Mouse (Mus musculus) layer of hippocampus, adult 9-10 months (tissue): Measurements from ENCODE around the gene Slc6a11.

Experiments
- DNase-seq: peaks from one replicate; pipeline ENCODE4 v3.0.0; 2022; ENCODE audit warnings: low spot score

The Slc6a11 gene

DNA sequence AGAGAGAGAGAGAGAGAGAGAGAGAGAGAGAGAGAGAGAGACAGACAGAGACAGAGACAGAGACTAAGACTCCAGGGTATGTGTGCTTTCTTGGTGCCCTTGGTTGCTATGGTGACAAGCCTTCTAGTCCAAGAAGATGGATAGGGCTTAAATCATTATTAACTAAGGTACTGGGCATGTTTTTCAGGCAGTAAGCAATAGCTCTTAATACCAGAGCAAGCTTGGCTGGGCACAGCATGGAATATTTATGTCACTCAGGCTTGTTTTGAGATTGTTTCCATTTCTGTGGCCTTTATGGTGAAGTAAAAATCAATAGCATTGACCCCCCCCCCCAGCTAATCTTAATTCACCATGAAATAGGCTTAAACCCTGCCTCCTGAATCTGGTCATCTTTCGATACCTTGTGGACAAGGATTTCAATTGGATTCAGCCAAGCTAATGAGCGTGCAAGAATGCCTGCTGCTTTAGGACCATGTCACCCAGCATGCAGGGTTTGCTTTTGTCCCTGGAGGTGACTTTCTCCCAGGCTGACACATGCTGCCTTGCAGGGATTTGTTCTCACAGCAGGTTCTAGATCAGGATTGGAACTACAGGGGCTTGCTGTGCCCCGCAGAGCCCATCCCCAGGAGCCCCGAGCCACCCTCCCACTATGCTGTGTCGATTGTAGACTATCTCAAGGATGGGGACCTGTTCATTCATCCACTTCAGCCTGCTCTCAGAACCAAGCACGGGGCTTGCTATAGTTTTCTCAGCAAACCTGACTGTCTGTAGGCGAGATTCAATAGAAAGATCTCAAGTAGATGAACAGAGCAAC lies 51.5 kb downstream of the Slc6a11 start:
- DNase-seq, result no peak

- DNase-seq, result no peak
Observed at GRCm38 (mm10) chr6:114187121-114187520, 56.1 kb downstream of the Slc6a11 start.

GRCm38 (mm10) chr6:114188869-114189268 lies 57.8 kb downstream of the Slc6a11 start:
- no peak for DNase-seq

DNA sequence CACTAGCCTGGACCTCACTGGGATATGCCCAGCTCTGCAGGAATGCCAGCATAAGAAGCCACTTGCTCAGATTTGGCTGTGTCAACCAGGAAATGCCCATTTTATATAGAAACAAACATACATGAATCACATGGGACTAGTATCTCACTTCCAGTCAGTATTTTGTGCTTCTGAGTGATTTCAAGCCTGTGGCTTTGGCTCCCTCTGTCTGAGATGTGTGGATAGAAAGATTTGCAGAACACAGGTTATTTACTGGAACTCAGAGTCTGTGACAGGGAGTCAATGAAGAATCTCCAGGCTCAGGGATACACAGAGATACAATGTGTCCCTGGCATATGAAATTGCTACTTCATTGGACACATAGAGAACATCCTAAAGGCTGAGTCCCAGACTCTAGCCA lies 65.0 kb downstream of the Slc6a11 start:
- no peak for DNase-seq

- no peak for DNase-seq
Observed at GRCm38 (mm10) chr6:114199200-114199845, 68.3 kb downstream of the Slc6a11 start.

DNA sequence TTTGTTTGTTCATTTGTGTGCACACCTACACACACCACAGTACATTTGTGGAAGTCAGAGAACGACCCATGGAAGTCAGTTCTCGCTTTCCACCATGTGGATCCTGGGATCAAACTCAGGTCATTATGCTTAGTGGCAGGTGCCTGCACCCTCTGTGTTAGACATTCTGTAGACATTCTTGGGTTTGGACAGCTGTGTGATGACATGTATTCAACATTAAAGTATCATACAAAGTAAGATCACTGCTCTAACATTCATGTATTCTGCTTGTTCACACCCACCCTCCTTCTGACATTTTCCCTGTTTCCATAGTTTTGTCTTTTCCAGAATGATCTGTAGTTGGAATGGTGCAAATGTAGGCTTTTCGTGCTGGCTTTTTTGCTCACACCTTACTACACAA lies 73.5 kb downstream of the Slc6a11 start:
- no peak for DNase-seq

GRCm38 (mm10) chr6:114208296-114208695 lies 77.3 kb downstream of the Slc6a11 start:
- no peak for DNase-seq

GRCm38 (mm10) chr6:114214393-114214792 lies 83.4 kb downstream of the Slc6a11 start:
- no peak for DNase-seq

- no peak for DNase-seq
Observed at GRCm38 (mm10) chr6:114216741-114217414, 85.8 kb downstream of the Slc6a11 start.

DNA sequence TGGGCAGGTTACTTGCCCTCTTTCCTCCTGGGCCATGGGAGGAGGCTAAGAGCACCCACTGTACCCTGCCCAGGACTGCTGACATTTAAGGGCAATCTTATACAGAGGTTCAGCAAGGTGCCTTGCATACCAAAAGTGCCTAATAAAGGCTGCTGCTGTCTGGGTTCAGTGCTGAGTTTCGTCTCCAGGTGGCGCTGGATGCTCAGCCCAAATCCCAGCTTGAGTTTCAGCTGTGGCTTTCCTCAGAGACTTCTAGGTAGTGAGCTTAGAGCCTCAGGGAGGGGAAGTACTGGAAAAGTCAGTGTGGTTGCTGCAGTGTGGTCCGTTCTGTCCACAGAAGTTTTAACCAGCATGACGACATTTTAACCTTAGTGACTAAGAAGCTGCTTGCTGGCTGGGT lies 93.4 kb downstream of the Slc6a11 start:
- DNase-seq, result peak; percentile 18

- no peak for DNase-seq
Observed at GRCm38 (mm10) chr6:114227378-114227777, 96.3 kb downstream of the Slc6a11 start.

- DNase-seq, result no peak
Observed at GRCm38 (mm10) chr6:114228196-114228595, 97.2 kb downstream of the Slc6a11 start.

DNA sequence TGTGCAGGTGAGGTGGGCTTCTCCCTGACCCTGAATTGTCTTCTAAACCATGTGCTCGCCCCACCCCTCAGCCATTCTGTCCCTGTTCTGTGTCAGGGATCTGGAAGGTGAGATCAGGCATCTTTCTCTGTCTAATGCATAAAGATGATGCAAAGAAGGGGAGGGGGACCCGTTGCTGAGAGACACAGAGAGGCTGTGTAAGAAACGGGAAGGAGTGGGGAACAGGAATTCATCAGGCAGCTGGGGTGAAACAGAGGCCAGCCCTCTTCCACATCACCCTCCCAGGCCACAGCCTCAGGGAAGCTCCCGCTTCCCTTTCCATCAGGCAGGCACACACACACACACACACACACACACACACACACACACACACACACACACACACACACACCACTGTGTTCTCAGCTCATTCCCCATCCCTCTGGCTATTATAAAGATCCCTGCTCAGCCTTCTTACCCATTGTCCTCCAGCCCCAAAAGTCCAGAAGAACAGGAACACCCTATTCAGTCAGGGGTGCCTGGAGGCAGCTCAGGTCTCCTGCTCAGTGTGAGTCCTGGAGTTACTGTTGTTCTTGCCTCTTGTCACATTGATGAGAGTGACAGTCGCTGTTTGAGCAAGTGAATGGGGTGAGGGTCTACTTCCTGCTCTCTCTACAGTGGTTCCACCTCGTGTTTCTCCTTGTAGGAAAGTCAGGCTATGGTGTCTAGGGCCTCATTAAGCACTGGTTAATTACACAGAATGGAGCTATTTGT lies 108.0 kb downstream of the Slc6a11 start:
- DNase-seq, result no peak

GRCm38 (mm10) chr6:114245665-114246064 lies 114.6 kb downstream of the Slc6a11 start:
- DNase-seq, result no peak

GRCm38 (mm10) chr6:114250311-114250710 lies 119.3 kb downstream of the Slc6a11 start:
- peak; percentile 75 for DNase-seq

DNA sequence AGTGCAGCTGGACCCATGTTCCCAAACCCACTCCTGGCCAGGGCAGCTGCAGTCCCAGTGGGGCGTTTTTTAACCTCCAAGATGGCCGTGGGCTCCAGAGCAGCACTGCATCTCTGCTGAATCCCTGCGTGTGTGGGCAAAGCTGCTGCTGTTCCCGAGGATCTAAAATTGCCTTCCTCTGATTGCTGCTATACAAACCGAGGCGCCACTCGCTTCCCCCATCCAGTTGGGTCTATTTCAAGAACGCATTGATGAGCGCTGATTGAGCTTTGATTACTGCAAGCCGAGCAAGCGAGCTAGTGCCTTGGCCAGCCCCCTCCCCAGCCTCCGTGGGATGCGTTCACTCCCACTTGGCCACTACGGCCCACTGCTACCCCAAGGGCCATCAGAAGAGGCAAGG lies 123.9 kb downstream of the Slc6a11 start:
- no peak for DNase-seq

GRCm38 (mm10) chr6:114257762-114258361 lies 126.8 kb downstream of the Slc6a11 start:
- no peak for DNase-seq

DNA sequence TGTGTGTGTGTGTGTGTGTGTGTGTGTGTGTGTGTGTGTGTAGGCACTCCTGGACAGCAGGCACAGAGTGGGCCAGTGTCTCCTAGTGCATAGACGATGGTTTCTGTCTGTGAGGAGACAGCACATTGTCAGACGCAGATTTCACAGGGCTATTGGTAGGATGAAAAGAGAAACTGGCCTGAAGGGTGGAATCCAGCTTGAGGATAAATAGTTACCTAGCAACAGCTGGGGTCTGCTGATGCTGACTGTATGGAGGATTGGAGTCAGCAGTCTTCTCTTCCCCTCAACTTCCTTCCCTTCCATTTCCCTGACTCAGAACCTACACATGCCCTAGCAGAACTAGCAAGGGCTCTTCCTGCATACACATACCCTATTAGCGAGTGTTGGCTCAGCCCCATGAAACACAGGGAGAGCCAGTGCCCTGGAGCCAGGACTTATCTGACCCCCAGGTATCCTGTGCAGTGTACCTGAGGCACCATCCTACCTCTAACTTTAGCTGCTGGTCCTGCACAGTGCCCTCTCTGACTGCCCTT lies 127.7 kb downstream of the Slc6a11 start:
- DNase-seq, result no peak

GRCm38 (mm10) chr6:114261609-114262008 lies 130.6 kb downstream of the Slc6a11 start:
- no peak for DNase-seq

- DNase-seq, result no peak
Observed at GRCm38 (mm10) chr6:114264010-114264409, 133.0 kb downstream of the Slc6a11 start.

DNA sequence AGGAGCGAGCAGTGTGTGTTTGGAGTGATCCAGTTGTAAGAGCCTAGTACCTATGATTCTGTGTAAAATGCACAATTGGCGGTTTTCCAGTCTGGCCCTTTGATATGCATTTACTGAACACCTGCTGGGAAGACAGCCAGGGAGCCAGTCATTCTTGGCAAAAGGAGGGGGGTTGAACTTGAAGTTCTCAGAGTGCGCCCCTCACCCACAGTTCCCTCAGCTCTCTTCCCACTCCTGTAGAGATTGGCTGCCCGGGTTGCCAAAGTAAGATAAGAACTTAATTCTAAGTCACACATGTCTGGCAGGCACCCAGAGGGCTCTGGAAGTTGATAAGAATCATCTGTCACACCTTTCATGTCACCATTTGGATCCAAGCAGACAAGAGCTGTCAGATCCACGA lies 133.4 kb downstream of the Slc6a11 start:
- DNase-seq, result no peak

GRCm38 (mm10) chr6:114266273-114266672 lies 135.2 kb downstream of the Slc6a11 start:
- no peak for DNase-seq
